Mouse (Mus musculus) gastrocnemius, postnatal 14 days (tissue): ENCODE results near the gene Sfswap. TPM values are rescaled to one million over a fixed set of nuclear protein-coding genes. Genes with fewer than 3 reads are reported as not detected.
"Not testable (repeated sequence)": the region's sequence is repeated elsewhere in the genome, so short reads cannot be mapped to it uniquely, and the experiment has no call there.

Experiments
- DNase-seq: peaks from one replicate; pipeline ENCODE4 v3.0.0; 2021; ENCODE audit warnings: mixed read lengths
- intact Hi-C: fragments of 180-260 bp; cut with DNase I; formaldehyde crosslinking; loops from one replicate; pipeline ENCODE4 v1.15.1; 2025; ENCODE audit warnings: low total_unique reads
- total RNA-seq, 2 experiments: library from RNA; stranded (reverse); gene quantifications; 2 replicates each; pipeline ENCODE4 v1.2.3; 2021

The Sfswap gene
- total RNA-seq, 2 experiments from 2014 or later: 24.2 to 33.3 TPM

- DNase-seq: no peak
- intact Hi-C loops: loop anchor here (10.0 kb wide), 1 partner anchor 169 kb away; no protein-coding TSS in a partner anchor
Measured at GRCm38 (mm10) chr5:129583331-129583730, 82.3 kb downstream of the Sfswap start.

- intact Hi-C loops: loop anchor here (10.0 kb wide), 1 partner anchor 169 kb away; no protein-coding TSS in a partner anchor
- peak; percentile 85 for DNase-seq
Measured at GRCm38 (mm10) chr5:129583761-129584582, 83.0 kb downstream of the Sfswap start, which contains the start of gene Mmp17. TSS of gene Mmp17 (plus strand) at chr5:129584169.

- intact Hi-C loops: loop anchor here (5.0 to 10.0 kb wide), 3 partner anchors 170 to 523 kb away; no protein-coding TSS in a partner anchor
Measured at GRCm38 (mm10) chr5:129584583-129585541, 83.8 kb downstream of the Sfswap start.

GRCm38 (mm10) chr5:129586016-129586415, 85.0 kb downstream of the Sfswap start:
- peak; percentile 82 for DNase-seq
- intact Hi-C loops: loop anchor here (5.0 to 10.0 kb wide), 3 partner anchors 171 to 524 kb away; no protein-coding TSS in a partner anchor

More at GRCm38 (mm10) chr5:129584583-129585541, 83.8 kb downstream of the Sfswap start:
- peak; percentile 21 for DNase-seq

- DNase-seq: no peak
- intact Hi-C loops: loop anchor here (5.0 to 10.0 kb wide), 3 partner anchors 172 to 524 kb away; no protein-coding TSS in a partner anchor
Measured at GRCm38 (mm10) chr5:129586471-129586870, 85.5 kb downstream of the Sfswap start.

- intact Hi-C loops: no loop called here
- DNase-seq: no peak
Measured at GRCm38 (mm10) chr5:129590915-129591314, 89.9 kb downstream of the Sfswap start.

- intact Hi-C loops: loop anchor here (2.0 kb wide), 1 partner anchor 418 kb away; no protein-coding TSS in a partner anchor
- peak; percentile 80 for DNase-seq
Measured at GRCm38 (mm10) chr5:129594116-129595114, 93.4 kb downstream of the Sfswap start.

- no peak for DNase-seq
Measured at GRCm38 (mm10) chr5:129602071-129602487, 101.1 kb downstream of the Sfswap start.

GRCm38 (mm10) chr5:129607476-129607875, 106.5 kb downstream of the Sfswap start:
- DNase-seq: no peak
- intact Hi-C loops: loop anchor here (10.0 kb wide), 2 partner anchors 107 to 137 kb away; partner anchors contain the start of gene Mrps17

More at GRCm38 (mm10) chr5:129602071-129602487, 101.1 kb downstream of the Sfswap start:
- intact Hi-C loops: loop anchor here (10.0 kb wide), 2 partner anchors 113 to 143 kb away; partner anchors contain the start of gene Mrps17

GRCm38 (mm10) chr5:129611060-129611459, 110.0 kb downstream of the Sfswap start:
- intact Hi-C loops: no loop called here
- DNase-seq: peak; percentile 59

- intact Hi-C loops, DNase-seq: not testable (repeated sequence)
Measured at GRCm38 (mm10) chr5:129620600-129620999, 119.6 kb downstream of the Sfswap start.

Other genes with a start within 250 kb of the Sfswap start
- 1 to 10 TPM in 1 of 2 experiments, under 1 TPM in 1; 0.86 to 1.2 TPM for gene Mmp17, start 82.9 kb downstream of the Sfswap start, total RNA-seq
- 1 to 10 TPM; 2.0 to 2.7 TPM for gene Zfp11, start 168.9 kb downstream of the Sfswap start, total RNA-seq
- gene Sept14, start 207.3 kb downstream of the Sfswap start, total RNA-seq: not detected
- 10 to 100 TPM; 64.4 to 69.3 TPM for gene Mrps17, start 214.3 kb downstream of the Sfswap start, total RNA-seq
- 100 to 1,000 TPM; 470 to 562 TPM for gene Nipsnap2, start 223.8 kb downstream of the Sfswap start, total RNA-seq